Mouse (Mus musculus) ES-Bruce4 (cell line): ENCODE results near the gene Ly75. TPM values are rescaled to one million over a fixed set of nuclear protein-coding genes. Genes with fewer than 3 reads are reported as not detected.

Experiments used
- H3K27ac ChIP-seq: 2 replicates; pipeline ENCODE4 v1.5.1; 2012; ENCODE audit warnings: low read length, inconsistent platforms; ENCODE audit not compliant: insufficient read depth
- H3K27me3 ChIP-seq: 2 replicates; pipeline ENCODE4 v1.6.1; 2012; ENCODE audit warnings: mild to moderate bottlenecking, low read length, inconsistent platforms; ENCODE audit not compliant: control insufficient read depth, poor library complexity, insufficient read depth, severe bottlenecking
- H3K36me3 ChIP-seq: 2 replicates; pipeline ENCODE4 v1.6.1; 2012; ENCODE audit warnings: inconsistent platforms, mild to moderate bottlenecking, low read length, moderate library complexity; ENCODE audit not compliant: control insufficient read depth, poor library complexity, insufficient read depth, severe bottlenecking
- H3K4me1 ChIP-seq: one replicate; pipeline ENCODE4 v1.8.1; 2011; ENCODE audit warnings: low read length; ENCODE audit not compliant: control insufficient read depth, insufficient read depth
- H3K4me3 ChIP-seq: 2 replicates; pipeline ENCODE4 v1.5.1; 2011; ENCODE audit warnings: low read depth, mild to moderate bottlenecking, low read length
- H3K9ac ChIP-seq: 2 replicates; pipeline ENCODE4 v1.6.1; 2012; ENCODE audit warnings: low read depth, mild to moderate bottlenecking, inconsistent platforms; ENCODE audit not compliant: poor library complexity, severe bottlenecking
- H3K9me3 ChIP-seq: replicated peaks from 2 replicates; pipeline ENCODE4 v1.6.1; 2012; ENCODE audit warnings: mild to moderate bottlenecking, low read length, inconsistent platforms; ENCODE audit not compliant: control insufficient read depth, poor library complexity, insufficient read depth, severe bottlenecking
- CTCF ChIP-seq: IDR thresholded peaks from one replicate; pipeline ENCODE4 v1.8.1; 2011; ENCODE audit warnings: low read depth, low read length
- EP300 ChIP-seq: IDR thresholded peaks from 2 replicates; pipeline ENCODE4 v1.6.1; 2011; ENCODE audit warnings: low read depth, low read length; ENCODE audit not compliant: insufficient read depth
- POLR2A ChIP-seq: IDR thresholded peaks from one replicate; pipeline ENCODE4 v1.8.1; 2011; ENCODE audit warnings: low read length; ENCODE audit not compliant: insufficient read depth
- polyA plus RNA-seq: library from polyadenylated mRNA; stranded (reverse); fragments of >200 nt; gene quantifications from 2 replicates; pipeline ENCODE4 v1.2.4, GENCODE M21; 2011; ENCODE audit warnings: low read depth; ENCODE audit not compliant: missing spikeins, insufficient read depth, insufficient read length

Gene Ly75
- polyA plus RNA-seq, 1 experiment = 10.0 TPM

DNA sequence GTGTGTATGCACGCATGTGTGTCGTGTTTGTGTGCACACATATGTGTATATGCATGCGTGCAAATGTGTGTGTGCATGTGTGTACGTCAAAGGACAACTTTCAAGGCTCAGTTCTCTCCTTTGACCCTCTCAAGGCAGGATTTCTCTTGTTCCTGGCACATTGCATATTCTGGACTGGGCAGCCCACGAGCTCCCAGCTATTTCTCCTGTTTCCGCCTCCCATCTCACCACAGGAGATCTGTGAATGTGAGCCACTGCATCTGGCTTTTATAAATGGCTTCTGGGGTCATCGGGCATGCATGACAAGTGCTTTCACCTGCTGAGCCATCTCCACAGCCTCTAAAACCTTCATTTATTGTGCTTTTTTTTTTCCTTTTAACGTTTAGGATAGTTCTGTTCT, 36.6 kb downstream of the Ly75 start:
- H3K9ac ChIP-seq = no peak overlapping the region
- H3K4me3 ChIP-seq = no peak overlapping the region
- H3K27ac ChIP-seq = no peak overlapping the region
- no peaks in the 10 kb centered on the region for H3K27me3 ChIP-seq
- no peak for TF ChIP-seq CTCF
- TF ChIP-seq EP300 = no peak
- no peak for TF ChIP-seq POLR2A
- H3K4me1 ChIP-seq = no peaks in the 10 kb centered on the region
- H3K9me3 ChIP-seq = no peaks in the 10 kb centered on the region
- H3K36me3 ChIP-seq = no peaks in the 10 kb centered on the region

GRCm38 (mm10) chr2:60345717-60346116, 37.4 kb downstream of the Ly75 start:
- Histone ChIP-seq H3K4me1 (no peaks in the 10 kb centered on the region), H3K27me3 (no peaks in the 10 kb centered on the region), H3K9me3 (no peaks in the 10 kb centered on the region), H3K36me3 (no peaks in the 10 kb centered on the region), H3K27ac (no peak overlapping the region), H3K4me3 (no peak overlapping the region), H3K9ac (no peak overlapping the region)
- no peak for TF ChIP-seq CTCF
- TF ChIP-seq POLR2A = no peak
- no peak for TF ChIP-seq EP300

- H3K4me1 ChIP-seq = no peaks in the 10 kb centered on the region
- no peaks in the 10 kb centered on the region for H3K36me3 ChIP-seq
- no peaks in the 10 kb centered on the region for H3K9me3 ChIP-seq
- H3K4me3 ChIP-seq = no peak overlapping the region
- no peaks in the 10 kb centered on the region for H3K27me3 ChIP-seq
- H3K9ac ChIP-seq = no peak overlapping the region
- TF ChIP-seq CTCF (no peak), POLR2A (no peak), EP300 (no peak)
- no peak overlapping the region for H3K27ac ChIP-seq
Observed at GRCm38 (mm10) chr2:60343607-60344289, 39.4 kb downstream of the Ly75 start.

- Histone ChIP-seq H3K9ac (no peak overlapping the region), H3K27ac (no peak overlapping the region), H3K36me3 (no peaks in the 10 kb centered on the region), H3K4me3 (no peak overlapping the region), H3K4me1 (no peaks in the 10 kb centered on the region), H3K27me3 (no peaks in the 10 kb centered on the region), H3K9me3 (no peaks in the 10 kb centered on the region)
- no peak for TF ChIP-seq EP300
- no peak for TF ChIP-seq POLR2A
- TF ChIP-seq CTCF = no peak
Observed at GRCm38 (mm10) chr2:60342107-60342880, 40.8 kb downstream of the Ly75 start.

- H3K27me3 ChIP-seq = no peaks in the 10 kb centered on the region
- no peak overlapping the region for H3K4me3 ChIP-seq
- TF ChIP-seq POLR2A (no peak), EP300 (no peak), CTCF (no peak)
- H3K36me3 ChIP-seq = no peaks in the 10 kb centered on the region
- no peaks in the 10 kb centered on the region for H3K9me3 ChIP-seq
- no peak overlapping the region for H3K9ac ChIP-seq
- H3K4me1 ChIP-seq = no peaks in the 10 kb centered on the region
- H3K27ac ChIP-seq = no peak overlapping the region
Observed at GRCm38 (mm10) chr2:60337937-60338336, 45.2 kb downstream of the Ly75 start.

DNA sequence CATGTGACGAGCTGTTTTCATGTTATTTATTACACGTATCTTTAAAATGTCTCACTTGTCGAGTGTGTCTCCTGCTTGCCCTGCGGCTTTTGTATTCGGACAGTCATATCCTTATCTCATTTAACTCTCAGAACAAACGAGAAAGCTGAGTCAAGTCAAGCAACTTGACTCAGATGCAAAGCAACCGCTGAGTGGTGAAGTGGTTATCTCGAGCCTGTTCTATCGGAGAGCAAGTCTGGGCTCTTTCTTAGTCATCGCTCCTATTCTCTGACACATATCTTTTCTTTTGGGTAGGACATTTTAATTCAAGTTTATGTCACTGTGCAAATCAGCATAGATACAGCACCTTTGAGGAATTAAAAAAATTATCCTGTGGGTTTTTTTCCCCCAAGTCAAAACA, 54.5 kb downstream of the Ly75 start:
- Histone ChIP-seq H3K27me3 (no peaks in the 10 kb centered on the region), H3K27ac (no peak overlapping the region), H3K9ac (no peak overlapping the region), H3K4me3 (no peak overlapping the region), H3K4me1 (no peaks in the 10 kb centered on the region), H3K9me3 (no peaks in the 10 kb centered on the region), H3K36me3 (no peaks in the 10 kb centered on the region)
- TF ChIP-seq CTCF = no peak
- no peak for TF ChIP-seq POLR2A
- no peak for TF ChIP-seq EP300
